Mouse (Mus musculus): ENCODE data around the gene Bbof1. TPM values are rescaled to one million over a fixed set of nuclear protein-coding genes. Genes with fewer than 3 reads are reported as not detected.

Bbof1 gene
- 0.94 TPM for polyA plus RNA-seq (2017; shearing (Covaris generic))

DNA sequence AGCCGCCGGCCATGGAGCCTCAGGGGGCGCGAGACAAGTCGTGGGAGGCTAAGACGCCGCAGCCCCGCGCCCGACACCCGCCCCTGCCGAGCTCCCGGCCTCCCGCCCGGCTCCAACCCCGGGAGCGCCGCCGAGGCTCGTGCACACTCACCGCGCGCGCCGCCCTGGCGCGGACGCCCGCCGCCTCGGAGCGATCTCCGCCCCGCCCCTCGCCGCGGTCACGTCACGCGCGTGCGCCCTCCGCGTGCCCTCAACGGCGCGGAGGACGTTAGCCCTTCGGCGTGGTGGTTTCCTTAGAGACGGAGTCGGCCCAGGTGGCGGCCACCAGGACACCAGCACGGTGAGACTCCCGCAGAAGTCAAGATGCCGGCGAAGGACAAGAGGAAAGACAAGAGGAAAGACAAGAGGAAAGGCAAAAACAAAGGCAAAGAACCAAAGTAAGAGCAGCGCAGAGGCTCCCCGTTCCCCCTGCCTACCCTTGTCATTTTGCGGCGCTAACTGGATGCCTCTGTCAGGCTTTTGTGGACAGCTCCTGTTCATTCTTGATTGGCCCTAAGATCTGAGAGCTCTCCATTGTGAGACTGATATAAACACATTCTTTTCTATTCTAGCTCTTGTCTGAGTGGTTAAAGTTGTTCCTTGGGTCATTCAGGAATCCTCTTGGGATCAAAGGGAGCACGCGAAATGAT, at the start of gene Bbof1, which contains the start of gene Entpd5:
Gene Bbof1 (plus strand): TSS at position 253 of the 689 bp plus-strand sequence.
Gene Entpd5 (minus strand): TSS at position 211 of the 689 bp plus-strand sequence.

DNA sequence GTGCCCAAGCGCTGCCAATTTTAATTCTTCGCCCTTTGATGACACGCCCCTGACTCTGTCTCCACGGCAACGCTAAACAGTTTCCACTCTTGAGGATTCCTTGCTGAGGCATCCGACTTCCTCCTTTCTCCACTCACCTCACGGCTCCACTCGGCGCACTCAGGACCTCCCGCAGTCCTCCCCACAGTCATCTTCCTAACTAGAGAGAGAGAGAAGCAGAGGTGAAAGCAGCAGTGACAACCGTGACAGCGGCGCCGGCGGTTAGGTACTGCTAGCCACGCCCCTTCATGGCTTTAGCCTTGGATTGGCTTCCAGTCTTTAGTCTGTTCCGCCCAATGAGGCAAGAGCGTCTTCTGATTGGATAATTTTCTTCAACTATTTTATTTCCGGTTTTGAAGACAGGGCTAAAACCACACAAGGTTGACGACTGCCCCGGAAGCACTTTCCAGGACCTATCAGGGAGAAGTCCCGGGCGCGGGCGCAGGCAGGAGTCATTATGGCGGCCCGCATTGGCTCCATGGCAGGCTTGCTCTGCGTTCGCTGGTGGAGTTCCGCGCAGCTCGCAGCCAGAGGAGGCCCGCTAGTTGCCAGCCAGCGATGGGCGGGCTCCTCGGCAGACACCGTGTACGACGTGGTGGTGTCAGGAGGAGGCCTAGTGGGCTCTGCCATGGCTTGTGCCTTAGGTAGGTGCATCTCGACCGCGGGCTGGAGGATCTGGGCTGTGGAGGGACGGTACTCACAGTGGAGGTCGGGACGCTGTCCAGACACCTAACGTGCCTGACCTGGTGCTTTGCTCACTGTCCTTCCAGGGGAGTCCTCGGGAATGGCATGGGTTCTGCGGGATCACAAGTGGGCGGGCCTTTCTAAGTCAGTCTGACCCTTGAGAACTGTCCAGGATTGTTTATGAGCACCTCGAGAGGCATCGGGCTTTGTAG, 47.0 kb upstream of the Bbof1 start, which contains the start of the genes Coq6 and Fam161b:
Gene Coq6 (plus strand): TSS at position 103 of the 935 bp plus-strand sequence.
Gene Fam161b (minus strand): TSS at position 279 of the 935 bp plus-strand sequence.

DNA sequence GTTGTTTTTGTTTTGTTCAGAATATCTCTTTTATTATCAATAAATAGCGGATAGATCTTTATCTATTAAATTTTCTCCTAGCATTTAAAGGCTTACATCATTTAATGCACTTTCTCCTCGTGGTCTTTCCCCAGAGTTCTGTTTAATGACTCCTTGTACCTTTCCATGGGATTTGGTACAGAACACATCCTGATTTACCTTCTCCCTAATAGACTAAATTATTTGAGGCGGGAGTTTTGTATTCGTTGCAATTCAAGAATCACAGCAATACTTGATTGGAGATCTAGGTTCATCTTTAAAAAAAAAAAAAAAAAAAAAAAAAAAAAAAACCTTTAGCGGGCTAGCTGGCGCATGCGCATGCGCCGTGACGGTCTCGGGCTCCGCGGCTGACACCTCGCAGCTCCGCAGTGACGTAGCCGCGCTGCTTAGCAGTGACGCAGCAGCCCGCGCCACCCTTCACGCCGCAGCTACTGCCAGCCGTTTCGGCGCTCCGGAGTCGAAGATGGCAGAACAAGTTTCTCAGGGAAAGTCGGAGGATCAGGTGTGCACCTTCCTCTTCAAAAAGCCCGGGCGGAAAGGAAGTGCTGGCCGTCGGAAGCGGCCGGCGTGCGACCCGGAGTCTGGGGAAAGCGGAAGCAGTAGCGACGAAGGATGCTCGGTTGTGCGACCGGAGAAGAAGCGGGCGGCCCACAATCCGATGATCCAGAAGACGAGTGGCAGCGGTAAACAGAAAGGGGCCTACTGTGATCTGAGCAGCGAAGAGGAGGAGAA, 8.1 kb downstream of the Bbof1 start, which contains the start of gene Rnf113a2:
Gene Rnf113a2 (plus strand): TSS at position 363 of the 771 bp plus-strand sequence.

DNA sequence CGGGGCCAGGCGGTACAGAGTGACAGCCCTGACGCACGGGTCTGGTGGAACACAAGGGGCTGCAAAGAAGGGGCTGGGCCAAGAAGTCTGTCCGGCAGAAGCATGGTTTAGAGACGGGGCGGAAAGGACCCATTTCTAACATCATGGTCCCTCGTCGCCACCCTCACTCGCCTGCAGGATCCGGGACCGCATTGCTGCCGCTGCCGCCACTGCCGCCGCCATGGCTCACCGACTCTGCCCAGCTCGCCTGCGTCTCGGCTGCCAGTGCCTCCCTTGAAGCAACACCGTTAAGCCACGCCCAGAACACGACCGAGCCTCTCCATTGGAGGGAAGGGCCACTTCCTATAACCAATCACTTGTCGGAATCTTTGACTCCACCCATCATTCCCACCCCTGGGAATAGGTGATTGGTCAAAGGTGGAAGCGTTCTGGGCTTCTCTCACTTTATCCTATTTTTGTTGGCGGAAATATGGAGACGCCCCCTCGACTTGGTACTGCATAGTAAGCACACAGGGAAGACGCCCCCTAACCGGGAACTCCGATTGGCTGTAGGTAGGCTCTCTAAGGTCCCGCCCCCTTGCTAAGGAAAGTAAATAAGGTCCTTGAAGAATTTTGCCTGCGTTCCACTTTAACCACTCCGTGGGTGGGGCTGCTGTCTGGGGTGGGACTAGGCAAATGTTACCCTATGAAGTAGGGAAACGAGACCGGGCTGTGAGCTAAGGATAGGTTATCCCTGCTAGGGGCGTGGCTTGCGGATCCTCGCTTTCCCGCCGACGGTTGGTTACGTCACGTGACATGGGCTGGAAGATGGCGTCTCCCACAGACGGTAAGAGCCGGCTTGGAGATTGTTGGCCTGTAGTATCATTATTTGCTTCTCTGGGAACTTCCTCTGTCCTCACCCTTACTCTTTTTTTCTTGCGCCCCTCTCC, 42.1 kb downstream of the Bbof1 start, which contains the start of the genes Aldh6a1 and Lin52:
Gene Aldh6a1 (minus strand): TSS at position 287 of the 929 bp plus-strand sequence.
Gene Lin52 (plus strand): TSS at position 705 of the 929 bp plus-strand sequence.

Other genes with a start within 250 kb of the Bbof1 start
- gene Elmsan1, start 190.2 kb upstream of the Bbof1 start, polyA plus RNA-seq (2017; shearing (Covaris generic)): 29.9 TPM
- 44.4 TPM for gene Ptgr2, start 123.8 kb upstream of the Bbof1 start, polyA plus RNA-seq (2017; shearing (Covaris generic))
- gene Zfp410, start 92.2 kb upstream of the Bbof1 start, polyA plus RNA-seq (2017; shearing (Covaris generic)): 69.5 TPM
- 30.0 TPM for gene Coq6, start 47.4 kb upstream of the Bbof1 start, polyA plus RNA-seq (2017; shearing (Covaris generic))
- gene Fam161b, start 47.2 kb upstream of the Bbof1 start, polyA plus RNA-seq (2017; shearing (Covaris generic)): 1.1 TPM
- gene Entpd5, start within 50 bp of the Bbof1 start, polyA plus RNA-seq (2017; shearing (Covaris generic)): 60.9 TPM
- gene Rnf113a2, start 8.1 kb downstream of the Bbof1 start, polyA plus RNA-seq (2017; shearing (Covaris generic)): 36.2 TPM
- 31.7 TPM for gene Aldh6a1, start 41.9 kb downstream of the Bbof1 start, polyA plus RNA-seq (2017; shearing (Covaris generic))
- gene Lin52, start 42.4 kb downstream of the Bbof1 start, polyA plus RNA-seq (2017; shearing (Covaris generic)): 24.0 TPM
- gene Vsx2, start 160.7 kb downstream of the Bbof1 start, polyA plus RNA-seq (2017; shearing (Covaris generic)): not detected
- gene Abcd4, start 208.3 kb downstream of the Bbof1 start, polyA plus RNA-seq (2017; shearing (Covaris generic)): 25.8 TPM
- not detected for gene Vrtn, start 231.9 kb downstream of the Bbof1 start, polyA plus RNA-seq (2017; shearing (Covaris generic))